Mouse (Mus musculus): ENCODE results near the gene Tmem88.

DNA sequence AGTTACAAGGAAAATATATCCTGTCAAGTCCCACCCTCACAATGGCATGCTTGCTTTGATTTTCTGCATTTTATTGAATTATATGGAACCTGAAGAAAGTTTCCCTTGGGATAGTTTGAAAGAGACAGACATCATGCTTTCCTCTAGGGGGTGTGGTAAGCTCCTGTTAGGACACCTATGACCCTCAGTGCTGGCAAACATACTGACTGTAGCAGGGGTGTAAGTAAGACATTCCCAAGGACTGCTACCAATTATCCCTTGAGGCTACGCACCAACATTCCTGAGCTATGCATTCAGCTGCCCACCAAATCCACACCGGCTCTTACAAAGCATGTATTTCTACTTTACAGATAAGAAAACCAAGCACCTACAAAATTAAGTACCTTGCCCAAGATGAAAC lies 35.6 kb downstream of the Tmem88 start:
- TF ChIP-seq CTCF (IDR thresholded peaks at IDR 0.05): 0 out of 2 replicates have a peak, but pooled peaks have one; percentile 2
- no peak for TF ChIP-seq POLR2A (IDR thresholded peaks at IDR 0.05; ENCODE audit: insufficient read depth, low read depth, low read length)
